Mouse (Mus musculus) liver, postnatal 0 days (tissue): ENCODE data around the gene Ncaph2.

Experiments used
- CTCF ChIP-seq: sonication (generic); IDR thresholded peaks from 2 replicates; pipeline ENCODE4 v1.5.1; 2016; ENCODE audit warnings: antibody characterized with exemption, low read depth
- EP300 ChIP-seq: IDR thresholded peaks from 2 replicates; pipeline ENCODE4 v1.6.1; 2016; ENCODE audit warnings: antibody characterized with exemption, low read depth, mild to moderate bottlenecking

GRCm38 (mm10) chr15:89410118-89410517 is 54.6 kb downstream of the Ncaph2 start, which contains the start of gene Syce3:
- TF ChIP-seq CTCF, result no peak
- no peak for TF ChIP-seq EP300
